Mouse (Mus musculus) limb, embryonic 14.5 days (tissue): ENCODE measurements around the gene Olfr700. TPM values are rescaled to one million over a fixed set of nuclear protein-coding genes. Genes with fewer than 3 reads are reported as not detected.
"Not testable (repeated sequence)": the region's sequence is repeated elsewhere in the genome, so short reads cannot be mapped to it uniquely, and the experiment has no call there.

Experiments
- ATAC-seq: fragments of 200-750 bp; cut with Nextera tagmentation; 2 replicates; pipeline ENCODE4 v1.8.0; 2017; ENCODE audit warnings: low read depth, moderate number of reproducible peaks, moderate TSS enrichment; ENCODE audit not compliant: low FRiP score
- DNase-seq: peaks from one replicate; pipeline ENCODE4 v3.0.0-alpha.2; 2015; ENCODE audit warnings: low spot score
- H3K27ac ChIP-seq: fragments of 300-500 bp; sonication (generic); replicated peaks from 2 replicates; pipeline ENCODE4 v1.5.1; 2014; ENCODE audit warnings: low read depth, mild to moderate bottlenecking, low read length, moderate library complexity, mixed read lengths
- H3K27me3 ChIP-seq: fragments of 300-500 bp; sonication (generic); 2 replicates; pipeline ENCODE4 v1.6.1; 2014; ENCODE audit warnings: low read length, mixed read lengths; ENCODE audit not compliant: control insufficient read depth, insufficient read depth
- H3K36me3 ChIP-seq: fragments of 300-500 bp; sonication (generic); 2 replicates; pipeline ENCODE4 v1.6.1; 2014; ENCODE audit warnings: mild to moderate bottlenecking, low read length, moderate library complexity, mixed read lengths; ENCODE audit not compliant: control insufficient read depth, insufficient read depth
- H3K4me1 ChIP-seq: fragments of 300-500 bp; sonication (generic); 2 replicates; pipeline ENCODE4 v1.6.1; 2014; ENCODE audit warnings: antibody characterized with exemption, low read length, mixed read lengths; ENCODE audit not compliant: control insufficient read depth, insufficient read depth
- H3K4me2 ChIP-seq: fragments of 300-500 bp; sonication (generic); replicated peaks from 2 replicates; pipeline ENCODE4 v1.6.1; 2014; ENCODE audit warnings: low read depth, mild to moderate bottlenecking, low read length, moderate library complexity; ENCODE audit not compliant: severe bottlenecking
- H3K4me3 ChIP-seq: fragments of 300-500 bp; sonication (generic); replicated peaks from 2 replicates; pipeline ENCODE4 v1.5.1; 2014; ENCODE audit warnings: low read length
- H3K9ac ChIP-seq: fragments of 300-500 bp; sonication (generic); 2 replicates; pipeline ENCODE4 v1.6.1; 2014; ENCODE audit warnings: mild to moderate bottlenecking, low read depth, low read length, moderate library complexity; ENCODE audit not compliant: severe bottlenecking
- H3K9me3 ChIP-seq: fragments of 300-500 bp; sonication (generic); 2 replicates; pipeline ENCODE4 v1.6.1; 2016; ENCODE audit warnings: low read length; ENCODE audit not compliant: control insufficient read depth
- POLR2A ChIP-seq: fragments of 200-500 bp; IDR thresholded peaks from 2 replicates; pipeline ENCODE4 v1.8.0; 2012; ENCODE audit warnings: inconsistent platforms, mild to moderate bottlenecking, moderate library complexity, borderline replicate concordance; ENCODE audit not compliant: insufficient read depth, insufficient read length; ENCODE audit errors: extremely low read depth
- WGBS: fragments of 180-500 bp; shearing (Covaris S2); extraction: QIAGEN DNeasy Blood & Tissue Kit; methylation state at CpG from one replicate; pipeline ENCODE4 v1.1.7; 2014; 5-methylcytosine and 5-hydroxymethylcytosine counted together
- polyA plus RNA-seq, 2 experiments: library from polyadenylated mRNA; depleted of rRNA in 1 of 2; stranded (reverse) in 1 of 2; unstranded in 1 of 2; fragments of >200 nt; fragmentation: Nextera tagmentation in 1 of 2; extraction: Ambion mirVana in 1 of 2; gene quantifications; 2 replicates each; pipeline versions ENCODE4 v1.2.1 to v1.2.3; 2012 to 2014

The Olfr700 gene
- polyA plus RNA-seq, 2 experiments = not detected

GRCm38 (mm10) chr7:106793098-106793497, 15.5 kb downstream of the Olfr700 start, which contains the start of gene Olfr699:
Gene Olfr699, minus strand, starts transcription at chr7:106793198.
- no peak within 1 kb of the TSS for H3K9ac ChIP-seq
- ATAC-seq = no peak
- TF ChIP-seq POLR2A = no peak

GRCm38 (mm10) chr7:106788330-106788729, 20.3 kb downstream of the Olfr700 start:
- no peaks in the 10 kb centered on the region for H3K4me1 ChIP-seq
- no peaks in the 10 kb centered on the region for H3K27me3 ChIP-seq
- TF ChIP-seq POLR2A = no peak
- no peak overlapping the region for H3K4me3 ChIP-seq
- DNase-seq (no peak), ATAC-seq (no peak)
- H3K4me2 ChIP-seq = no peak overlapping the region
- no peaks in the 10 kb centered on the region for H3K9me3 ChIP-seq
- H3K27ac ChIP-seq = no peak overlapping the region
- no peaks in the 10 kb centered on the region for H3K36me3 ChIP-seq
- H3K9ac ChIP-seq = no peak overlapping the region

More at GRCm38 (mm10) chr7:106793098-106793497, 15.5 kb downstream of the Olfr700 start, which contains the start of gene Olfr699:
- Histone ChIP-seq H3K36me3 (no peaks in the 10 kb centered on the region), H3K27ac (no peak within 1 kb of the TSS), H3K4me1 (no peaks in the 10 kb centered on the region), H3K9me3 (no peaks in the 10 kb centered on the region), H3K4me2 (no peak within 1 kb of the TSS), H3K4me3 (no peak within 1 kb of the TSS), H3K27me3 (no peaks in the 10 kb centered on the region)
- no peak for DNase-seq
- 74% methylated on average over 1 of the region's 1 CpGs for WGBS

DNA sequence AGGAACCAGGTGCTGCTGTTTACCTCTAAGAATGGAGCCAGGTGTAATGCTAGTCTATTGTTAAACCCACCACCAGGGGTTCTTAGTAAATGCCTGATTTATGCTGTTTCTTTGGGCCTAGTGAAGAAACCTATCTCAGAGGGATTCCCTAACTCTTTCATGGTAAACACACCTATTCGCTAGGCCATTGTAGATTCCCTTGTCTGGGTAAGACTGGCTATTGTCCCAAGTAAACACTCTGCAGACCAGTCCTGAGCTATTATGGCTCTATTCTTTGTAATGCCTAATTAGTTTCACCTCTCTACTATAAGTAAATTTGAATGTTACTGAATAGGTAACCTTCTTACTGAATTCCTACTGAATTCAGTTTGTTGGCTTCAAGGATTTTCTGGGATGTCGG, 47.6 kb downstream of the Olfr700 start:
- ATAC-seq, H3K4me3 ChIP-seq, H3K9ac ChIP-seq, H3K27me3 ChIP-seq, H3K4me2 ChIP-seq, H3K4me1 ChIP-seq, H3K9me3 ChIP-seq, H3K27ac ChIP-seq, H3K36me3 ChIP-seq, DNase-seq: not testable (repeated sequence)
- 89% methylated on average over 2 of the region's 2 CpGs for WGBS

GRCm38 (mm10) chr7:106758800-106759199, 49.8 kb downstream of the Olfr700 start:
- Histone ChIP-seq H3K9ac (no peak overlapping the region), H3K9me3 (no peaks in the 10 kb centered on the region), H3K4me3 (no peak overlapping the region), H3K4me2 (no peak overlapping the region), H3K4me1 (no peaks in the 10 kb centered on the region), H3K27ac (no peak overlapping the region), H3K36me3 (no peaks in the 10 kb centered on the region), H3K27me3 (no peaks in the 10 kb centered on the region)
- 89% methylated on average over 2 of the region's 2 CpGs for WGBS
- TF ChIP-seq POLR2A = no peak
- DNase-seq (no peak), ATAC-seq (no peak)

Other genes with a start within 250 kb of the Olfr700 start
- not detected in 2 replicates for gene Olfr693, start 128.2 kb downstream of the Olfr700 start, polyA plus RNA-seq (2012; rRNA removed)
- not detected in 2 replicates for gene Olfr693, start 128.2 kb downstream of the Olfr700 start, polyA plus RNA-seq (2014; fragmentation: Nextera tagmentation; extraction: Ambion mirVana)
- gene Olfr694, start 117.0 kb downstream of the Olfr700 start, polyA plus RNA-seq (2012; rRNA removed) = not detected in 2 replicates
- not detected in 2 replicates for gene Olfr694, start 117.0 kb downstream of the Olfr700 start, polyA plus RNA-seq (2014; fragmentation: Nextera tagmentation; extraction: Ambion mirVana)
- not detected in 2 replicates for gene Olfr695, start 92.4 kb downstream of the Olfr700 start, polyA plus RNA-seq (2012; rRNA removed)
- not detected in 2 replicates for gene Olfr695, start 92.4 kb downstream of the Olfr700 start, polyA plus RNA-seq (2014; fragmentation: Nextera tagmentation; extraction: Ambion mirVana)
- gene Olfr697, start 66.4 kb downstream of the Olfr700 start, polyA plus RNA-seq (2012; rRNA removed) = not detected in 2 replicates
- not detected in 2 replicates for gene Olfr697, start 66.4 kb downstream of the Olfr700 start, polyA plus RNA-seq (2014; fragmentation: Nextera tagmentation; extraction: Ambion mirVana)
- not detected in 2 replicates for gene Olfr698, start 53.4 kb downstream of the Olfr700 start, polyA plus RNA-seq (2012; rRNA removed)
- gene Olfr698, start 53.4 kb downstream of the Olfr700 start, polyA plus RNA-seq (2014; fragmentation: Nextera tagmentation; extraction: Ambion mirVana) = not detected in 2 replicates
- not detected in 2 replicates for gene Olfr699, start 15.6 kb downstream of the Olfr700 start, polyA plus RNA-seq (2012; rRNA removed)
- not detected in 2 replicates for gene Olfr699, start 15.6 kb downstream of the Olfr700 start, polyA plus RNA-seq (2014; fragmentation: Nextera tagmentation; extraction: Ambion mirVana)
- gene Olfr701, start 5.3 kb upstream of the Olfr700 start, polyA plus RNA-seq (2012; rRNA removed) = 0.13 TPM in 1 of 2 replicates, not detected in the other
- not detected in 2 replicates for gene Olfr701, start 5.3 kb upstream of the Olfr700 start, polyA plus RNA-seq (2014; fragmentation: Nextera tagmentation; extraction: Ambion mirVana)
- gene Olfr702, start 25.1 kb upstream of the Olfr700 start, polyA plus RNA-seq (2012; rRNA removed) = not detected in 2 replicates
- gene Olfr702, start 25.1 kb upstream of the Olfr700 start, polyA plus RNA-seq (2014; fragmentation: Nextera tagmentation; extraction: Ambion mirVana) = not detected in 2 replicates
- gene Olfr703, start 34.5 kb upstream of the Olfr700 start, polyA plus RNA-seq (2012; rRNA removed) = not detected in 2 replicates
- not detected in 2 replicates for gene Olfr703, start 34.5 kb upstream of the Olfr700 start, polyA plus RNA-seq (2014; fragmentation: Nextera tagmentation; extraction: Ambion mirVana)
- gene Olfr704, start 54.4 kb upstream of the Olfr700 start, polyA plus RNA-seq (2012; rRNA removed) = not detected in 2 replicates
- gene Olfr704, start 54.4 kb upstream of the Olfr700 start, polyA plus RNA-seq (2014; fragmentation: Nextera tagmentation; extraction: Ambion mirVana) = not detected in 2 replicates
- gene Olfr705, start 68.1 kb upstream of the Olfr700 start, polyA plus RNA-seq (2012; rRNA removed) = not detected in 2 replicates
- gene Olfr705, start 68.1 kb upstream of the Olfr700 start, polyA plus RNA-seq (2014; fragmentation: Nextera tagmentation; extraction: Ambion mirVana) = not detected in 2 replicates
- gene Olfr706, start 79.3 kb upstream of the Olfr700 start, polyA plus RNA-seq (2012; rRNA removed) = not detected in 2 replicates
- gene Olfr706, start 79.3 kb upstream of the Olfr700 start, polyA plus RNA-seq (2014; fragmentation: Nextera tagmentation; extraction: Ambion mirVana) = not detected in 2 replicates
- not detected in 2 replicates for gene Olfr707, start 92.4 kb upstream of the Olfr700 start, polyA plus RNA-seq (2012; rRNA removed)
- not detected in 2 replicates for gene Olfr707, start 92.4 kb upstream of the Olfr700 start, polyA plus RNA-seq (2014; fragmentation: Nextera tagmentation; extraction: Ambion mirVana)
- gene Olfr1532-ps1, start 99.2 kb upstream of the Olfr700 start, polyA plus RNA-seq (2012; rRNA removed) = not detected in 2 replicates
- not detected in 2 replicates for gene Olfr1532-ps1, start 99.2 kb upstream of the Olfr700 start, polyA plus RNA-seq (2014; fragmentation: Nextera tagmentation; extraction: Ambion mirVana)
- not detected in 2 replicates for gene Olfr709-ps1, start 123.4 kb upstream of the Olfr700 start, polyA plus RNA-seq (2012; rRNA removed)
- not detected in 2 replicates for gene Olfr709-ps1, start 123.4 kb upstream of the Olfr700 start, polyA plus RNA-seq (2014; fragmentation: Nextera tagmentation; extraction: Ambion mirVana)
- not detected in 2 replicates for gene Olfr710, start 139.5 kb upstream of the Olfr700 start, polyA plus RNA-seq (2012; rRNA removed)
- gene Olfr710, start 139.5 kb upstream of the Olfr700 start, polyA plus RNA-seq (2014; fragmentation: Nextera tagmentation; extraction: Ambion mirVana) = not detected in 2 replicates
- not detected in 2 replicates for gene Olfr6, start 155.1 kb upstream of the Olfr700 start, polyA plus RNA-seq (2012; rRNA removed)
- gene Olfr6, start 155.1 kb upstream of the Olfr700 start, polyA plus RNA-seq (2014; fragmentation: Nextera tagmentation; extraction: Ambion mirVana) = not detected in 2 replicates
- gene Olfr711, start 166.6 kb upstream of the Olfr700 start, polyA plus RNA-seq (2012; rRNA removed) = not detected in 2 replicates
- not detected in 2 replicates for gene Olfr711, start 166.6 kb upstream of the Olfr700 start, polyA plus RNA-seq (2014; fragmentation: Nextera tagmentation; extraction: Ambion mirVana)
- not detected in 2 replicates for gene Olfr2, start 197.2 kb upstream of the Olfr700 start, polyA plus RNA-seq (2012; rRNA removed)
- not detected in 2 replicates for gene Olfr2, start 197.2 kb upstream of the Olfr700 start, polyA plus RNA-seq (2014; fragmentation: Nextera tagmentation; extraction: Ambion mirVana)
- gene Olfr713, start 222.3 kb upstream of the Olfr700 start, polyA plus RNA-seq (2012; rRNA removed) = not detected in 2 replicates
- gene Olfr713, start 222.3 kb upstream of the Olfr700 start, polyA plus RNA-seq (2014; fragmentation: Nextera tagmentation; extraction: Ambion mirVana) = not detected in 2 replicates